Mouse (Mus musculus) common myeloid progenitor, adult 5-6 weeks (primary cell): Measurements from ENCODE around the gene Gng2. TPM values are rescaled to one million over a fixed set of nuclear protein-coding genes. Genes with fewer than 3 reads are reported as not detected.

Source experiments
- ATAC-seq: replicated peaks from 2 replicates; pipeline ENCODE4 v1.8.0; 2016; ENCODE audit warnings: low read depth, mild to moderate bottlenecking, moderate TSS enrichment, inconsistent platforms; ENCODE audit not compliant: poor library complexity, severe bottlenecking
- total RNA-seq: library from RNA; stranded (forward); fragments of 200-1000, 187-1606 nt; gene quantifications from 2 replicates; pipeline ENCODE4 v1.2.3, GENCODE M21; 2017

The Gng2 gene
- total RNA-seq, 1 experiment from 2014 or later: 38.7 TPM

DNA sequence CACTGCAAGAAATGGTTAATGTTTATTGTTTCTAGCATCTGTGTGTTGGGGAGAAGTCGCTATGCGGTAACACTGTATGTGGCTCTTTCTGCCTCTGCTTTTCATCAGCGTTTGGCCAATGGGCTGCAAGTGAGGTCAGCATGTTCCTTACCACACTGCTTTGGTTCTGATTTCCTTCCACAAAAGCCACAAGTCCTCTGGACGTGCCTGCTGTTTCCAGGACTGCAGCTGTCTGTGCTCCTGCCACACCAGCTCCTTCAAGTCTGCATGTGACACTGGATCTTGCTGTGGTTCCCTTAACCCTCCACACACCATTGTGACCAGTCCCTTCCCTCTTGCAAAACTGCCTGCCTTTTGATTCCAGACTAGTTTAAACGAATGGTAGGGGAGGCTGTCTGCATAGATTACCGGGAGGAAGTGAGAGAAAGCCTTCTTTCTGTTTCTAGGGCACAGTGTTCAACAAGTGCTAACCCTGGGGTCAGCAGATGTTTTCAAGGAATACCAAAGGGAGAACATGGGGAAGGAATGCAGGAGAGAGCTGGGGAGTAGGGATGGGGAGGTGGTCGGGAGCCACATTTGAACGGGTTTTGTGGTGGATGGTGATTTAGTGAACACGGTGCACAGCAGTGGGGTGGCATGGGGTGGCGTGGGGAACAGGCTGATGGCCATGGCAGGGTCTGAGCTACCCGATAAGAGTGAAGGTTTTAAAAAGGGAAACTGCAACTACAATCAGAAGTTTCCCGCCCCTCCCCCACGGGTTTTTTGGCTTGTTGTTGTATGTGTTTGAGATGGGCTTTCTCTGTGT, 7.9 kb upstream of the Gng2 start:
- ATAC-seq: peak; percentile 83

DNA sequence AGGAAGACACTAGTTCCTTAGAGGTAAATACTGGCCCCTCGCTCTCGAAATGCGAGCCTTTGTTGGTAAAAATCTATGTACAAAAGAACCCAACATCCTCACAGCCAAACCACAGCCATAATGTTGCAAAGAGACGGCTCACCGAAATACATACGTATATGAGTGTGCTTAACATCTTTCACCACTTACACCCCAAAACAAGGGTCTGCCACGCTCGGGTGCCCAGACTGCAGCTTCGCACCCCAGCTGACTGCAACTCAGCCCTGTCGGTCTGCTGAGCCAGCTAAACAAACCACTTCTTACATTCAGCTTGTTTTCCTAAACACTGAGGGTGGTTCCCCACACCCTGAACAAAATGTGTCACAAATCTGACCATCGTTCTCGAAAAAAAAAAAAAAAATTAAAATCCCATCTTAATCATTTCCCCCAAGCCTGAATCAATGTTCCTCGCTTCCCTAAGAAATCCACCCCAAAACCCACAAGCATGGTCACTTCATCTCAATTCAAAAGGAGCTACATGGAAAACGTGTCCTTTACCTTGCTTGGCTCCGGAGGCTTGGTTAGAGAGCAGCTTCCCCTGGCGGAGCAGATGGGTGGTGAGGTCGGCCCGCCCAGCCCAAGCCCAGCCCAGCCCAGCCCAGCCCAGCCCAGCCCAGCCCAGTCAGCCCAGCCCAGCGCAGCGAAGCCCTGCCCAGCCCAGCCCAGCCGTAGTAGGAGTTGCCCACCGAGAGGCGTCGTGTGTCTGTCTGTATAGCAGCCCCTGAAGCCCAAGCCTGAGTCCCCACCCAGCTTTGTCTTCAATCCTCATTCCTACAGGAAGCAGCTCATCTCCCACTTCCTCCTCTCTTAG, 781 bp downstream of the Gng2 start:
- peak; percentile 83 for ATAC-seq

DNA sequence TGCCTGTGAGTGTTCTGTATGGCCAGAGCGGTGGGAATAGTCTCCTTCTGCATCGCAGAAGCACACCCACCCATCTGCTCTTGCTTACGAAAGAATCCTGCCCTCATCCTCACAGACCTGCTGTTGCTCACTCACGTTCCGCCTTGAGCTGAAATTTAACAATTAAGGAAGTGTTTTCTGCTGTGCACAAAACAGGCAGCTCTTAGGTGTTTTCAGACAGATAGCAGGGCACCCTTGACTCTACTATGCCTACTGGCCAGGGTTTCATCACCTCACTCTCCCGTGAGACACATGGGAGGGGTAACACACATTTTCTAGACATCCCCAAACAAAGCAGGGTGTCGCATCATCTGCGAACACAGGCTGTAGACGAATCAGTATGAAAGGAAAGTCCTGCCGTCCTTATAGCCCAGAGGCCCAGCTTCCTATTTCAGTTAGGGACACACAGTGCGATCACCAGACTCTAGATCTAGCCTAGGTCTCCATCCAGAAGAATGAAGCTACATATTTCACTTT, 2.4 kb downstream of the Gng2 start:
- ATAC-seq: peak; percentile 17

DNA sequence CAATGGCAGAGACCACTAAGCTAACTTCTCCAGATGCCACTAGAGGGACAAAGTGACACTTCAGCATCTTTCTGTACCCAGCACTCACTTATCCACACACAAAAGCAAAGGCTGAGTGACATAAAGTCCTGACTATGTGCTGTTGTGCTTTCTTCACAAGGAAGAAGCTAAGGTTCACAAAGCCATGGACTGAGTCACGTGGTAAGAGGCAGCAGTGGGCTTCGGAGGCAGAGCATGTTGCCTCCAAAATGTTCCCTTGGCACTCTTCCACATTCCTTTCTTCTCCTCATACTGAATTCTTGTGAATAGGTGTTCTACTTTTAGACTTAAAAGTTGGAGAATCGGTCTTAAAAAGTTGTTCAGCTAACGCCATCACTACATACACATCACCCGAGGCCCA, 3.0 kb downstream of the Gng2 start:
- no peak for ATAC-seq

DNA sequence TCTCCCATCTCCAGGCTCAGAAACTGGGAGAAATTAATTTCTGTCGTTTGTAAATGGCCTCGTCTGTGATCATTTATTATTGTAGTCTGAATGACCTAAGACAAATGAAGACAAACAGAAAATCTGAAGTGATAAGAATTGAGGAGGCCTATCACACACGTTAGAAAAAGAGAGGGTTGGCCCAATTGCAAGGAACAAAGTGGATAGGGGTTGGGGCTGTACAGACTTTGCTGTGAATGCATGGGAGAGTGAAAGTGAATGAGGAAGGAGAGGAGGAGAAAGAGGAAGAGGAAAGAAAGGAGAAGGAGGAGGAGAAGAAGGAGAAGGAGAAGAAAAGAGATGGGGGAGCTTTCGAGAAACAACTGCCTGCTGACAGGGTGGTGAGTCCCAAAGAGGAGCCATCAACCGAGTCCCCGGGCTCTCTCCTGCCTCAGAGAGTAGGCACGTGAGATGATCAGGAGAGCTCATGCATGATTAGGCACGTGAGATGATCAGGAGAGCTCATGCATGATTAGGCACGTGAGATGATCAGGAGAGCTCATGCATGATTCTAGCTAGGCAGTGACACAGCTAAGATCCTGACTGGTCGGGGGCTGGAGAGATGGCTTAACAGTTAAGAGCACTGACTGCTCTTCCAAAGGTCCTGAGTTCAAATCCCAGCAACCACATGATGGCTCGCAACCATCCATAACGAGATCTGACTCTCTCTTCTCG, 5.0 kb downstream of the Gng2 start:
- no peak for ATAC-seq

DNA sequence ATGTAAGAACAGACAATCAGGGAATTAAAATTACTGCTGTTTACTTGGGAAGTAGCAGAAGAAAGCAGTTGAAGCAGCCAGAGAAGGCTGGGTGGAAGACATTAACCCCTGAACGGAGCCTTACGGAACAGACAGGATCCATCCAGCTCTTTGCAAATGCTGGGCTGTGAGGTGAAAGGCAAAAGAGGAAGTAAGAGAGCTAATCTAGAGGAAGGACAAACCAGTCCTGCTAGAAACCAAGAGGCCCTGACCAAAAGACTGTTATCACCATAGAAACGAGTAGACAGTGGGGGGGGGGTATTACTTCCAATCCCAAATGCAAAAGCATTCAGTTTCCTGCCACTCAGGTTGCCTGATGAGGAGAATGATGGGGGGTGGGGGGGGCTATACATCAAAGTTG, 6.6 kb downstream of the Gng2 start:
- peak; percentile 74 for ATAC-seq

DNA sequence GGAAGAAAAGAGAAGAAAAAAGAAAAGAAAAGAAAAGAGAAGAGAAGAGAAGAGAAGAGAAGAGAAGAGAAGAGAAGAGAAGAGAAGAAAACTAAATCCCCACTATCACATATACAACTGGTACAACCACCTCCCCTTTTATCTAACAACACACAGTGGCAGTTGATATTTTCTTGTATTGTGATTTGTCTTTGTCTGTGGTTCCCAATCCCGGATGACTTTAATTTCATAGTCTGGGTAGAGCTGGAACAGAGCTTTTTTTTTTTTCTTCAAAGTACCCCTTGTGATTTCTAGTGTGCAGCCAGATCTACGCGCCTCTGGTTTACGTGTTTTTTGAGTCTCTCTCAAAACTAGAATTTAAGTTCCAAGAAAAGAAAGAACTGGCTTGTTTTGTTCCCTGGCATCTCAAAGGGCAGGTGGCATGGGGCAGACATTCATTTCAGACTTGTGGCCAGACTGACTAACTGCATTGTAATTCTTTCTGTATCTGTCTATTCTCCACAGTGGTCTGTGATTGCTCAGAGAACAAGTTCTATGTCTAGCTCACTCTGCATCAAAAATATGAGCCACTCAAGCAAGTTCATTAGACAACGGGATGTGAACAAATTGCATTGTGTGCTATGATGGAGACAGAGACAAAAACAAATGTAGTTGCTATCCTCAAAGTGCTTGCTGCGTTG, 7.2 kb downstream of the Gng2 start:
- ATAC-seq: peak; percentile 39

DNA sequence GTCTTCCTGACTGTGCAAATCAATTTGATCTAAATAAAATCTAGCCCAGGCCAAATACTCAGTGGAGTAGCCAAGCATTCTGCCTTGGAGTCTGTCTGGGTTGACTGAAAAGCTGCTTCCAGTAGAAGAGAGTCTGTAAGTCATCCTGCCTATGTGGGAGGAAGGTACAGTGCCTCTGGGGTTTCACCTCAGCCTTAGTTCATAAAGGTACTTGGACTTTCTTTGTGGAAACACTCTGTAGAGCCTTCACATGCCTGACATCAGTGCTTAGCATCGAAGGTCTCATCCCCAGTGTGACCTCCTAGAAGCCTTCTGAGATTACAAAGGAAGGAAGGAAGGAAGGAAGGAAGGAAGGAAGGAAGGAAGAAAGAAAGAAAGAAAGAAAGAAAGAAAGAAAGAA, 7.9 kb downstream of the Gng2 start:
- ATAC-seq: no peak

DNA sequence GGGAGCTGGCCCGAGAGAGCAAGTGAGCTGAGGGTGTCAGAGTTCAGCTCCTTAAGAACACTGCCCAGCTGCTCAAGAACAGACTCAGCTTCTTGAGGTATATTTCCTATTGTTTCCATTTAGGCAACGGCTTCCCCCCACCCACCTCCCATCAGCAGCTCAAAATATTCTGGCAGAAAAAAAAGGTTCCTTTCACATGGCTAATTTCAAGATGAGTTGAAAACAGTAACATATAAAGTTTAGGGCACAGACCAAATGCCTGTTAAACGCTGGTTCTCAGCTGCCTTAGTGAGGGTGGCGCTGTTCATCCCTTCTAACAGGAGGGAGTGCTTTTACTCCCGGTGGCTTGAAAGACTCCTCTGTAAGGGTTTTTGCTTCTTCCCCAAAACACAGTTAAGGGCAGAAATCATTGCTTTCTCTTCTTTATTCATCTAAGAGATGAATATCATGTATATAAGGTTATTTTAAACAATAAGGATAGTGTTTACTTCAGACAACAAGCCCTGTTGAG, 8.4 kb downstream of the Gng2 start:
- no peak for ATAC-seq

DNA sequence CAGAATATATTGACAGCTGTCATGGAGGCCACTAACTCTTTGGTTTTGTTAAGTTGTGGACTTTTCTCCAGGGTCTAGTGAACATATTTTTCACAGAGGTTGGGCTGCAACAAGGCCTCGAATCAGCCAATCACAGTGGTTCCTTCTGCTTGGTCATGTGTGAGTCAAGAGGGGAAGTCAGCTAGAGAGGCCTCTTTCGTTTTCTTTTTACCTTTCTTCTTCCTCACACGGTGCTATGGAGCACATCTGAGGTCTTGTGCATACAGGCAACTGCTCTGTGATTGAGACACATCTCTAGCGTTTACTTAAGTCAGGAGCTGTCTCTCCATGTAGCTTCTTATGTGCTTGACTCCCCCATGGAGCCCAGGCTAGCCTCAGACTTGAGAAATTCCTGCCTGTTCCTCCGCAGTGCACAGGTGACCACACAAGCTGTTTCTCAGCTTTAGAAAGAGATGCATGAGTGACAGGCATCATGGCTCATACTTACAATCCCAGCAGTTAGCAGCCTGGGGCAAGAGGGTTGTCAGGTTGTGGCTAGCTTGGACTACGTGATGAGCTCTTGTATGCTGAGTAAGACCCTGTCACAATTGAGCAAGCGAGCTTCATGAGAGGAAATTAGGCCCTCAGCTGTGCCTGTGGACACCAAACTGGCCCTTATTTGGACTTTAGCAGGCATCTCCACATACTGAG, 9.0 kb downstream of the Gng2 start:
- ATAC-seq: peak; percentile 48

DNA sequence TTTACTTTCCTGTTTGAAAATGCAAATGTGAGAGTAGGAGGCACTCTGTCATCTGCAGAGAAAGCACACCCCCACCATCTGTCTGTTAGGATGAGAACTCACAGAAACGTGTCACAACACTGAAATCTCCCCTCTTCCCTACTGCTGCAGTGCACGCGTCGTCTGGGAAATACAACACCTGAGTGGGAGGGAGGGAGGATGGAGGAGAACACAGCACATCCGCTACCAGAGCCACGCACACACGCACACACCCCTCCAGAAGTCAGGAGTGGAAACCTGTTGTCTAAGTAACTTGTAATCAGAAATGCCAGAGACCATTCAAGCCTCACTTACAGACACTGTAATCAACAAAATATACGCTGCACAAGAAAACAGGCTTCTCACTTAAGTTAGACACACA, 9.9 kb downstream of the Gng2 start:
- ATAC-seq: no peak

DNA sequence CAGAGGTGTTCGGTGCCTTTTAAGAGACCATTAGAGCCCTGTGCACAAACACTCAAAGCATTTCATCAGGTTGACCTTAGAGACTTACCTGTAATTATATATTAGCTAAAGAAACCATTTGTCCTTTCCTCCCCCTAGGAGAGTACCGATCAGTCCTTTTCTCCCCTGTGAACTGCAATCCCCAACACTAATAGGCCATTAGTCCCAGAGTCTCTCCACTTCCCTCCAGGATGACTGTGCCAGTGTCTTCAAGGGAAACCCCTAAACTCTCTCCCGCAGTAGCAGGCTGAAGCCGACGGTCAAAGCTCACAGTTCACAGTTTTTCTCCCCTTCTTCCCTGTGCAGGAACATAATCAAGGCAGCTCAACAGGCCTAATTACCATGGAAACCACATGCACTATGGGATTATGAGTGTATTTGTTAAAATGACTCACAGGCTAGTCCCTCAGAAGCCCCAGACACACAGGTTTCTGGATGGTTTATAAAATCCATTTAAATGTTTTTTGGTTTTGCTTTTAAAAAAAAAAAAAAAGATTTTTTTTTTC, 13.4 kb downstream of the Gng2 start:
- ATAC-seq: no peak

DNA sequence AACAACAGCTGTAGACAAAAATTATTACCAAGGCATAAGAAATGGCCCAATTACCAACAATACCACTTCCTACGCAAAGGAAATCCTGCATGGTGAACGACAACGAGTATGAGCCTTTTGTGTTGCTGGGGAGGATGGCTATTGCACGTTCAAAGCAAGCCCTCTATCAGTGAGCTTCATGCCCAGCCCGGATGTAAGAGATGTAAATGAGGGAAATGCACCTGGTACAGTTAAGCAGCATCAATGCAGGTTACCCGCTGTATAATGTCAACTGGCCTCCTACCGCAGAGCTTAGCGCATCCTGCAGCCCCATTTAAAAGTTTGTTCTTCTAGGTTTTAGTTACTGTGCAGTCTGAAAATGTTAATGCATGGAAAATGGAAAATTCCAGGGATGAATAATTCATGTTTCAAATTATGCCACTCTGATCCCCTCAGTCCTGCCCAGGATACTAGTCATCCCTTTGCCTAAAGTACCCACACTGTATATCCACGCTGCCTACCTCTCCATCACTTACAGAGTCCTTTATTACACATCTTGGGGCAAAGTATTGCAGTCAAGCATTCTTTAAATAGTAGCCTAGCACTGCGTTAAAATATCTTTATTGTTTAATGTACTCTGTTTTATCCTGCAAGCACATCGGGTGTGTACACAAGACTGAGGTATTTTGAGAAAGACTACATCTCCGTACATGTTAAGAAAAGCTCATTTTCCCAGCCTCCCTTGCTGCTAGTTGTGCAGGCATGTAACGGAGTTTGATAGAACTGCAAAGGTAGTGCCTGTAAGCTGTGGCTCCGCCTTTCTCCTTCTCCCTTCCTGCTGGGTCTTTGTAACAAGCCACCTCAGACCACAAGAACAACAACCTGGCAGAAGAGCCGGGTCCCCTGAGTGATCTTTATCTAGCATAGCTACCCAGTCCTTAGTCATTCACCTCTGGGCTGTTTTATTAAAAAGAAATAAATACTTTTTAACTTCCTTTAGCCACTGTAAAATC, 15.2 kb downstream of the Gng2 start:
- ATAC-seq: peak; percentile 61

DNA sequence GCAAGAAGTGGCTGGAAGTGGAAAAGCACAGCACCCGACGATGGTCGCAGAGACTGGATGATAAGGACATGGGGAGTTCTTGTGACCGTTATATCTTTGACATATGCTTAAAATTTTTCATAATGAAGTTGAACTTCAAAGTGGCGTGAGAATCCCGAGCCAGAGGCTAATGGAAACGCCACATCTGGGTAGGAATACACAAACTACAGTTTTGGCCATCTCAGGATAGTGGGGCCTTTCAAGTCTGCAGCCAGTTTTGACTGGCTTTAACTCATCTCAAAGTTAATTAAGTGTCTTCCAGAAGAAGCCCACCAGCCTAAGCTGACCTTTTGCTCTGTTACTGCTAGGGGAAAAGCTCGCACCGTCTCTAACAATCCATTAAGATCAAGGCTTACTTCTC, 17.6 kb downstream of the Gng2 start:
- ATAC-seq: no peak

DNA sequence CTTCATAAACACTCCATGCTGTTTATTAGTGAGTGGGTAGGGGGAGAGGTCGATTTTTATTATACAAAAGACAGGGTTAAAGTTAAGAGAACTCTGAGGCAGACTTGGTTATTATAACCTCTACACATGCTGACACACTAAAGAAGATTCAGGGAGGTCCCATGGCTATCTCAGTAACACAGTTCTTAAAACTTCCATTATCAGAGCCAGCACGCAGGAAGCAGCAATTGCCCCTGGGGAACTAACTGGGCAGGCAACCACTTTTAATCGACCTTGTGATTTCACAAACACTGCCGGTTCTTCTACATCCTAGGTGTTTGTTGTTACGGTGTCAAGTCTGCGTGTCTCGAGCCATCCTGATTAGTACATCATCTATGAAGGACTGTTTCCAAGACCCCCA, 22.4 kb downstream of the Gng2 start:
- peak; percentile 85 for ATAC-seq

DNA sequence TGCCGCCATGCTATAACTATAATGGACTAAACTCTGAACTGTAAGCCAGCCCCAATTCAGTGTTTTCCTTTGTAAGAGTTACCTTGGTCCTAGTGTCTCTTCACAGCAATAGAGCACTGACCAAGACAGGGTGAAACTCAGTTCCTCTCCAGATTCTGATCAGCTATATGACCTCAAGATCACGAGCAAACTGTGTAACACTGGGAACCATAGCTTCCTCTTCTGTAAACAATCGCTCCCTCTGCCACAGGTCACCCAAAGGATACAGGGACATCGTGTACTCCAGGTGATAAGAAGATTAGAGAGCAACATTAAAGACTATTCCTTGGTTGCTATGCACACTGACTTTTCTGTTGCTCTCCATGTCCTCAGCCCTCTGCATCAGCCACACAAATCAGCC, 26.6 kb downstream of the Gng2 start:
- ATAC-seq: 0 out of 2 replicates have a peak, but pooled peaks have one; percentile 19

DNA sequence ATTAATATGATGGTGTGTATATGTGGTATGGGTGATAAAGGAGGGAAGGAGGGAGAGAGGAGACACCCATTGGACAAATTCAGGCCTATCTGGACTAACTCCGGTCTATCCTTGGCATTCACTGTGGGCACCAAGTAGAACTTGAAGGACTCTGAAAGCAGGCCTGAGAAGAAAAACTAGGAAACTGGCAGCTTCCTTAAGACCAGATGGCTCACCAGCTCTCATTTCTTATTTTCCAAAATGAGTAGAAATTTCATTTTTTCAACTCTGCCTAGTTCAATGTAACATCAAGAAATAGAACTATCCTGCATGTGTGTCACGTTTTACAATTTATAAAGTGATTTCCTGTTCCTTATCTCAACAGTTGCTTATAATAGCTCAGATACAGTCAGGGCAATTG, 28.0 kb downstream of the Gng2 start:
- ATAC-seq: no peak

DNA sequence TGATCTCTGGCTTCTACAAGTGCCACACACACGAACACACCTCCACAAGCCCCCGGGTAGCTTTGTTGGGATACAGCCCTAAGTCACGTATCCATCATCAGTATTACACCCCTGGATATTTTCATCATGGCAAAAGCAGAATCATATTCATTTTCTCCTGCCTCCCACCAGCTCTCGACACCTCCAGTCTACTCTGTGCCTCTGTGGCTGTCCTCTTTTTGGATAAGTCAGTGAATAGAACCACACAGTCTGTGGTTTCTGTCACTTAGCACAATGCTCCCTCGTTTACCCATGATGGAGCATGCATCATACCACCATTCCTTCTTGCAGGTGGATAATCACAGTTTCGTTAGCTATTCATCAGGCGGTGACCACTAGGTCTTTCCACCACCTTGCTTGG, 31.2 kb downstream of the Gng2 start:
- ATAC-seq: no peak
